Mouse (Mus musculus) urinary bladder, adult 2 months (tissue): ENCODE measurements around the gene Elf1. TPM values are rescaled to one million over a fixed set of nuclear protein-coding genes. Genes with fewer than 3 reads are reported as not detected.

Experiments
- DNase-seq: peaks from one replicate; pipeline ENCODE4 v3.0.0; 2022; ENCODE audit warnings: low spot score
- polyA plus RNA-seq: library from polyadenylated mRNA; depleted of rRNA; stranded (reverse); fragments of >200 nt; gene quantifications from 2 replicates; pipeline ENCODE4 v1.2.3, GENCODE M21; 2012

Elf1 gene
- polyA plus RNA-seq, 1 experiment, result 41.9 TPM

DNA sequence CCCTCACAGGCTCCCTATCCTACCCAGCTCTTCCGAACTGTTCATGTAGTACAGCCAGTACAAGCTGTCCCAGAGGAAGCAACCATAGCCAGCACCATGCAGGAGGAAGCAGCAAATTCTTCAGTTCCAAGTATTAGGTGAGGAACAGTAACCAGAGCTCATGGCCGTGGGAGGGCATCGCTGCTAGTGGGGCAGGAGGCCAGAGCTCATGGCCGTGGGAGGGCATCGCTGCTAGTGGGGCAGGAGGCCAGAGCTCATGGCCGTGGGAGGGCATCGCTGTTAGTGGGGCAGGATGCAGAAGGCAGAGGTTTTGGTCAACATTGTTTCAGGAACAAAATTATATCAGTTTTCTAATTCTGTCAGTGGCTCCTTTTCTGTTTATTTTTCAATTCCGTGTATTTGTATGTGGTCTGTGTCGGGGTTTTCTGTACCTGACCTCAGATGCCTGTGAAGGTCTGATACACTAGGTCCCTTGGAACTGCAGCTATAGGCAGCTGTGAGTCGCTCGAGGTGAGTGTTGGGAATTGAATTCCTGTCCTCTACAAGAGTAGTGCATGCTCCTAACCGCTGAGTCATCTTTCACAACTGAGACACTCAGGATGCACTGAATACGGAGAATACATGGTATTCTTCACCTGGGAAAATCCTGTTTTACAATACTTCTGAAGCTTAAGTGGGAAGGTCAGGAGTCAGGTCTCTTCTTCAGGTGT lies 92.6 kb downstream of the Elf1 start:
- no peak for DNase-seq

DNA sequence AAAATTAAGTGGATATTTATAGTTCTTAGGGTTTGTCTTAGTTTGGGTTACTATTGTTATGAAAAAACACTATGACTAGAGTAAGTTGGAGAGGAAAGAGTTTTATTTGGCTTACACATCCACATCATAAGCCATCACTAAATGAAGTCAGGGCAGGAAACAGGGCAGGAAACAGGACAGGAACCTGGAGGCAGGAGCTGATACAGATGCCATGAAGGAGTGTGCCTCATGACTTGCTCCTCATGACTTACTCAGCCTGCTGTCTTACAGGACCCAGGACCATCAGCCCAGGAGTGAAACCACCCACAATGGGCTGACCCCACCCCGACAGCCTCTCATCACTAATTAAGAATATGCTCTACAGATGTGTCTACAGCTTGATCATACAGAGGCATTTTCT lies 93.4 kb downstream of the Elf1 start:
- DNase-seq, result no peak

DNA sequence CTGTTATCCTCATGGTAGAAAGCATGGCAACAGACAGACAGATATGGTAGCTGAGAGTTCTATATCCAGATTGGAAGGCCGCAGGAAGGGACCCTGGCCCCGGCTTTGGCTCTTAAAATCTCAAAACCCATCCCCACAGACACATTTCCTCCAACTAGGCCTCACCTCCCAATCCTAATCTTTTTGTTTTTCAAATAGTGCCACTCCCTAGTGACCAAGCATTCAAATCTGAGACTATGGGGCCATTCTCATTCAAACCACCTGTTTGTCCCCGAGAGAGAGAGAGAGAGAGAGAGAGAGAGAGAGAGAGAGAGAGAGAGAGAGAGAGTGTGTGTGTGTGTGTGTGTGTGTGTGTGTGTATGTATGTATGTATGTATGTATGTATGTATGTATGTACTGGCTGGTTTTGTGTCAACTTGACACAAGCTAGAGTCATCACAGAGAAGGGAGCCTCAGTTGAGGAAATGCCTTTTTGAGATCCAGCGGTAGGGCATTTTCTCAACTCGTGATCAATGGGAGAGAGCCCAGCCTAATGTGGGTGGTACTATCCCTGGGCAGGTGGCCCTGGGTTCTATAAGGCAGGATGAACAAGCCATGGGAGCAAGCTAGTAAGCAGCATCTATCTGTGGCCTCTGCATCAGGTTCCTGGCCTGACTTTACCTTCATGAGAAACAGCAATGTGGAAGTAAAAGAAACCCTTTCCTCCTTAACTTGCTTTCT lies 102.7 kb downstream of the Elf1 start:
- no peak for DNase-seq

DNA sequence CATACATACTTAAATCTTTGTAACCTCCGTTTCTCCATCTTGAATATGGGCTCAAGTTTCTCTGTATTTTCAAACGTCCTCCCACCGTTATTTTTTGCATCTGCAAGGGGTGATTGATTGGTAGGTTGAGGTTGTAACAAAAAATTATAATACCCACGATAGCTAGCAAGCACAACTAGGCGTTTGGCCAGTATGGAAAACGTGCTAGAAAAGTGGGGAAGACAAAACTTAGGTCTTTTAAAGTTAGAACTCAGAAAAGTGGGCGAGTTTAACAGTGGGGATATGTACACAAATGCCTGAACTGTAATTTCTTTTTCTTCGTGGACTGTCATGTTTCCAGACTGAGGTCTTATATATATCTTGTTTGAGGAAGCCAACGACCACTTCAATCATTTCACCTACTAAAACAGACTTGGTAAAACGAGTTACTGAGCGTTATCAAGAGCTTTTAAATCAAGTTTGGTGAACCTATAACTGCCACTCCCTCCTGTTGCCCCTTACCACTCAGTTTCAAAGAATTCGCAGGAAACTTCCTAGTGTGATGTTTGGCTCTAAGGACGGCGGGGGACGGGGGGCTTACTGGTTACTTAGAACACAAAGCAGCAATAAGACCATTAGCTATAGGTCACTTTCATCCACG lies 105.6 kb downstream of the Elf1 start:
- DNase-seq, result no peak

DNA sequence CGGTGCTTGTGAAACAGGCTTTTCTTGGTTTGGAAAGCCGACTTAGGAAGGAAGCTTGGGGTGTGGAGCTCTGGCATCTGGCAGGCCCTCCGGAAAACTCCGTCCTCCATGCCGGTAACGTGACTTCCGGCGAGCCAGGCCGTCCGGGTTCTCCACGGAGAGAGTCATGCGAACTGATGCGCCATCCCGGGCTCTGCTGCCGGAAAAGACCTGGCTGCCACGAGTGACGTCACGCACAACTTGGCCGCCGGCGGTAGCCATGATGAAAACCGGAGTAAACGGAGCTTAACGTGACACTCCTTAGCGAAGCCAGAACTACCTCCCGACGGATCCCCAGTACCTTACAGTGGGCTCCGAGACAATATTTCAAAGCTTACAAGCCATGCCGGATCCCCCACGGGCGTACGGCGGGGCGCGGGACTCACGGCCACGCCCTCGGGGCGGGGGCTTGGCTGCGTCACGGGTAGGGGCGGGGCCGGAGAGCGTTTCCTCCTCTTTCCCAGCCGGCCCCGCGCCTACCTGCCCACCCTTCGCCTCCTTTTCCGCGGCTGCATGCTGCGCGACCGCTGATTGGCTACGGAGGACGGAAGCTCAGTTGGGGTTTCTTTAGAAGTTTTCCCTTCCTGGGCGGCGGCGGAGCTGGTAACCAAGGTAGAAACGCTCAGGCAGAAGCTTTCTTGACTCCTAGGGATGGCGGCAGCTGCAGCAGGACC lies 106.3 kb downstream of the Elf1 start, which contains the start of gene Sugt1:
Gene Sugt1 (plus strand): TSS at position 553 of the 713 bp plus-strand sequence.
- peak; percentile 98 for DNase-seq

DNA sequence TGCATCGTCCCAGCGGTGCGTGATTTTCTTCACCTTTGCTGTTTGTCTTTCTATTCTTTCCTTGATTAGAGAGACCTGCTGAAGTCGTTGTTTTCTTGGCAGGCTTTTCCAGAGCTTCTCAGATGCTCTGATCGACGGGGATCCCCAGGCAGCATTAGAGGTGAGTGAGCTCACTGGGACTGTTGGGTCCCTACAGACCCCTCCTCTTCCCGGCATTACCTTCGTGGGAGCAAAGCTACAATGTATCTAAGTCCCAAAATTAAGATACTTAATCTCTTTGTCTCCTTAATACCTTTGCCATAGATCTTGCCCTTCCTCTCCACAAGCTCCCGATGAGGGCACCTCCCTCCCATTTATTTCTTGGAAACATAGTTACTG lies 106.8 kb downstream of the Elf1 start:
- DNase-seq, result no peak

DNA sequence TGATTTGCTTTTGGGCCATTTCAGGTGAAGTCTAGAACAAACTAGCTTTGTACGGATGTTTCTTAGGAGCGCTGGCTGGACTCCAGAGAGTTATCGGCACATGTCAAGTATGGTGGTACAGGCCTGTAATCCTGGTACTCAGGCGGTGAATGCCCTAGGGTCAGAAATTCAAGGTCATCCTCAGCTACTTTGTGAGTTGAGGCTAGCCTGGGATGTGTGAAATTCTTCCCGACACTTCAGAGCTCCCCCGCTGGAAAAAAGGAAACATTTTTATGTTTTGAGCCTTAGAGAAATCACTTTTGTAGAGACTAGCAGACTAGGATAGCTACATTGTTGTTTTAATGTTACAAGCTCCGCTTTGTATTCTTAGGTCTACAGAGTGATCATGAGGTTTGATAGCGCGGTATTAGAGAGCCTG lies 107.5 kb downstream of the Elf1 start:
- no peak for DNase-seq

DNA sequence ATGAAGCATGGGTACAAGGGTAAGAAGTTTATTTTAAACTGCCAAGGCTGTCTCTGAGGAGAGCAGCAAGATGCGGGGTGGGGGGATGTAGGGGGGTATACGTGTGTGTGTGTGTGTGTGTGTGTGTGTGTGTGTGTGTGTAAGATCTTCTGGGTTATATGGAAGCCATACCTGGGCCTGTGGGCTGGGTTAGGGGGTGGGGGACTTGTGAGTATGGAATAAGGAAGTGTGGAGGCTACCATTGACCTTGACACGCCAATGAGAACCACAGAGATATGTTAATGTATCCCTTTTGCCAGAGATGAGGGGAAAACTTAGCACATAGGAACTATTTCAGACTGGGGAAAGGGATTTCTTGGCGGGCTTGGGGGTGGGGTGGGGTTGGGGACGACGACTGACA lies 108.4 kb downstream of the Elf1 start:
- no peak for DNase-seq

DNA sequence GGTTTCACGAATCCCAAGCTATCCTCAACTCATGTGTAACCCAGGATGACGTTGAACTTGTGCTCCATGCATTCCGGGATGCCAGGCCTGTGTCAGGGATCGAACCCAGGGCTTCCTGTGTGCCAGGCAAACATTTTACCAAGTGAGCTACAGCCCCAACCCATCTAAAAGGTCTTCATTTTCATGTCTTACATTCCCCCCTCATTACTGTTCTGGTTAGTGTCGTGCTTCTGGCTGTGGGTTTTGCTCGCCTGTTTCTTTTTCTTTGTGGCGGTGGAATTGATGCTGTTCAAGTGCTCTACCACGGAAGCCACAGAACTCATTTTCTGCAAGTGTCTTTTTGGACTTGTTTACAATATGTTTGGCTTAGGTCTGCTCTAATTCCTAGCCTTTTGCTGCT lies 109.9 kb downstream of the Elf1 start:
- DNase-seq, result no peak

DNA sequence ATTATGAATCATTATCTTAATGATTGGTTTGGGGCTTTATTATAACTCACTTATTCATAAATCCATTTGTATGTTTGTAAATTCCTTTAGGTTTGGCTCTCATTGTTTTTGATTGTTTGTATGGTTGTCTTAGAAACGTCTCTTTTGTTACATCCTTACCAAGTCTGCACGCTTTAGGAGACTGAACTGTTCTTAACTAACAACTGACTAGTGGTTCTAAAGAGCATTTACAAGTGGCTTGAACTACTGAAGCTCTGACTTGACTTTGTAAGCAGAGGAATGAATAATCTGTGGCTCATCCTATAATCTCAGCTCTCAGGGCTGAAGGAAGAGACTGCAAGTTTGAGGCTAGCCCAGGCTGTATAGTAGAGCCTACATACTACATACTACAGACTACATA lies 110.6 kb downstream of the Elf1 start:
- no peak for DNase-seq

DNA sequence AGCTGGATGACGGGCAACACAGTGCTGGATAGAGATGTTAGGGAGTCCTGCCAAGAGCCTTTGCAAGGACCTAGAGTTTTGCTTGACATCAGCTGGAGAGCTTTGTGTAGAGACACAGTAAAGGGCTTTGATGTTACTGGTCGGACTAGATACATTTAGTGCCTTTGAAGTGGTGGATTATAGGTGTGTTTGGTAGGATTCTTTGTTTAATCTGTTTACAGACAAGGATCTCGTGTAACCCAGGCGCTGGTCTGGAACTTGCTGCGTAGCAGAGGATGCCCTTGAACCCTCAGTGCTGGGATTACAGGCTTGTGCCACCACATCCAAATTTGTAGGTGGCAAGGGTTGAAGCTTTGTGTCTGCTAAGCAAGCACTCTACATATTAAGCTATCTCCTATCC lies 113.1 kb downstream of the Elf1 start:
- no peak for DNase-seq

DNA sequence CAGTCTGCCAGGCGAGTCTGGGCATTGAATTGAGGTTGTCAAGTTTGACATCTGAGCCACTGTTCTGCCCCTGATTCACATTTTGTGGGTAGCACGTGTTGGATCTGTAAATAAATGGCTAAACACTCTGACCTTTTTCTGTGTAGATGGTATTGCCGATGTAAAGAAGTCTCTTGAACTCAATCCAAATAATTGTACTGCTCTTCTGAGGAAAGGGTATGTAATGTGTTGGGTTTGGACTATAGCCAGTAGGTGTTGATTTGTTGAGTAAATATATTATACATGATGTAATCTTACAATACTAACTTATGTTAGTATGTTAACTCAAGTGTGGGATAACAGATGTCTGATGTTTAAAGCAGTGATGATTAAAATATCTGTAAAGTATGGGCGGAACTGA lies 115.6 kb downstream of the Elf1 start:
- DNase-seq, result no peak

DNA sequence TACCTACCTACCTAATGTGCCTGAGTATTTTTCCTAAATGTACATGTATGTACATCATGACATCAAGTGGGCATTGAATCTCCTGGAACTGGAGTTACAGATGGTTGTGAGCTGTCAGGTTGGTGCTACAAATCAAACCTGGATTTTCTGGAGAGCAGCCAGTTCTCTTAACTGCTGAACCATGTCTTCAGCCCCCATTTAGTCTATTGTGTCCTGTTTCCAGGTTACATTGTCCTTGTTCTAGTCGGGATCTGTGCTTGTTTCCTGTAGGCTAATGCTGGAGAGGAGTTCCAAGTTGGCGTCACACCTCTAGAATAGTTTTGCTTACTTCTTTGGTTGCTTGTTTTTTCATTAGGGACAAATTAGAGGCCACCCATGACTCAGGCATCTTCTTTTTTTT lies 124.9 kb downstream of the Elf1 start:
- no peak for DNase-seq

DNA sequence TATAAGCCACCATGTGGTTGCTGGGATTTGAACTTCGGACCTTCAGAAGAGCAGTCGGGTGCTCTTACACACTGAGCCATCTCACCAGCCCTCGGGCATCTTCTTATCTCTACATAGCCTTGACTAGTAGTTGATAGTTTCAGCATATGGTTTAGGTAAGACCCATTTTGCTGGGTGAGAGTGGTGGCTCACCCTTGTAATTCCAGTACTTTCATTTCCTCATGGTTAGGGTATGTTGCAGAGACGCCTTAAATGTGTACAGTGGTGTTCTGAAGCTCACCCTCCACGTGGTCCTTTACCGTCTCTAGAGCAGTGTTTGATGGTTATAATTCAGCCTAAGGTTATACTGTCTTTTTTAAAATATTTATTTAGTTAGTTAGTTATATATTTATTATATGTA lies 125.4 kb downstream of the Elf1 start:
- no peak for DNase-seq

DNA sequence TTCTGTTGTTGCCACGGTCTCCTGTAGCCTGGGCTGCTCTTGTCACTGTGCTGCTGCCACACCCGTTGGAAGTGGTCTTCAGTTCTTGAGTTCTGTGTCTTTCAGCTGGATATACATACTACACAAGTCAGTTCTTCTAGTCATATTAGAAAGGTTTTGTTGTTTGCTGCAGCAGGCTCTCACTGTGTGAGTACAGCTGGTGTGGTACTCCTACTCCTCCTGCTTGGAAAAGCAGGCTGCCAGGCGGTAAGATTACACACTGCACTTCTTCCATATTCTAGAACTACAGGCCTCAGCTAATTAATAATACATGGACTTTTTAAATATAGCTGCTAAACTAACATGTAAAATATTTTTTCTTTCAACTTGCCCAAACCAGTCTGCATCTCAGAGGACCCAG lies 125.9 kb downstream of the Elf1 start:
- no peak for DNase-seq

DNA sequence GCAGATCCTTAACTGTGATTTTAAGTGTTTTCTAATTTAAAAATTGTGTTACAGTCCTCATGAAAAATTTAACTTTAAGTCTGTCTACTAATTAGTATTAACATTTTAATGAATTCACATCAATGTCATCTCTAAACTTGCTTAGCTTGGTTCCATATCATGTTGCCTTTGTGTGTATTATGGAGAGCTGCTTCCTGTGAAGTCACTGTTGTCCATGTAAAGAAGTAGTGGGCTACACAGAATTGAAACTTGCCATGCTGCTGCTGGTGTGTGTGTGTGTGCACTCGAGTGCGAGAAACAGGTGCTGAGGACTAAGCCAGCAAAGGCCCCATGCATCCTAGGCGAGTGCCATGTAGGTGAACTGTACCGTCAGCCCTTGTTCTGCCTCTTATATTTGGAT lies 126.4 kb downstream of the Elf1 start:
- no peak for DNase-seq

DNA sequence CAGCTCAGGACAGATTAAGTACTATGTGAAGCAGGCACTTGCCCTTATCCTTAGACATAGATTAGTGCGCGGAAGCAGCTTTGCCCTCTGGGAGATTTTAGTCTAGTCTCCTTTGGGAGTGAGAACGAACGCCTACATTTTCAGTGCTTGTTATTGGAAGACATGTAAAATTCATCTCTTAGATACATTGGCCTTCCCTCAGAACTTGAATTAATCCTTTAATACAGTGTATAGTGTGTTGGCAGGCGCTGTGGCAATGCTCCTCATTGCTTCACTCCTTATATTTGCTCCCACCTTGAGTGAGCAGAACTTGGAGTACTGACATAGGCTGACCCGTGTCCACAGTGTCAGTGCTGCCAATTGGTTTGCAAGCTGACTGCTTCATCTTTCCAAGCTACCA lies 127.3 kb downstream of the Elf1 start:
- no peak for DNase-seq

DNA sequence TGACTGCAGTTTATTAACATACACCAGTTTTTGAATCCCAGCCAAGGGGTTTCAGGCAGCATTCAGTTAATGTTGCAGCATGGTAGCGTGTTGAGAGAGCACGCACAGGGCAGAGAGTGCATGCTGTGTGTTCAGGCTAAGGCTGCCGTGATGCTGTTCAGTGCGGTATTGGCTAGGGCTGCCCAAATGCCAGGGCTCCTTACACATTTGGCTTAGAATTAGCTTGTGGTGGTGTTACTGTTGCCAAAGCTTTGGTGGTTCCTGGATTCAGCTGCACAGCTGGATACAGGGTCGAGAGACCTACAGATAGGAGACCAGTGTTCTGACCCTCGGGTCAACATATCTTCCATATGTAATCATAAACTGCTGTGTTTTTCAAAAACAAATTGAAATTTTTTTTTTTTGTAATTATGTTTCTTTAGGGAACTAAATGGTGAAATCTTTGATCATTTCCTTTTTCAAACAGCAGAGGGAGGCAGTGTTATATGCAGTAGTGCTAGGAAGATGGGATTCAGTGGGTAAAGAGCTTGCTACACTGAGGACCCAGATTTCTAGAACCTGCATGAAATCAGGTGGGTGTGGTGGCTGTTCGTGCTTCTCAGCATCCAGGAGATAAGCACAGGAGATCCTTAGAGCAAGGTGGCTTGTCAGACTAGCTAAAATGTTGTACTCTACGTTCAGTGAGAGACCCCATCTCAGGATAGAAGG lies 136.3 kb downstream of the Elf1 start:
- no peak for DNase-seq

DNA sequence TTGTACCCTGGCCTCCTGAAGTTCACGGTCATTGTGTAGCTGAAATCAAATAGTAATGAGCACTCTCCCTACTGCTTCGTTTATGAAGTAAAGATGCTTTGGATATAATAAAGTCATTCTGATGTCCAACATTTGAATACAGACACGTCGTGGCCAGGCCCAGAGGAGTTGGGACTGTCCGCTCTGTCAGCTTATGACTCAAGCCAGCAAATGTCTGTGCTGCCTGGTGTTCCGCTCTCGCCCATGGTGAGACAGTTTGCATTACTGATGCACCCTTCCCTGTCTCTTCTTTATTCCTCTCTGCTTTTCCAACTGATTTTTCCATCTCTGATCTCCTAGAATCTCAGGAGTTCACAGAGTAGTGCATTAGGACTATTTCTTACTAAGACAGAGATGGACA lies 138.8 kb downstream of the Elf1 start:
- DNase-seq, result no peak

DNA sequence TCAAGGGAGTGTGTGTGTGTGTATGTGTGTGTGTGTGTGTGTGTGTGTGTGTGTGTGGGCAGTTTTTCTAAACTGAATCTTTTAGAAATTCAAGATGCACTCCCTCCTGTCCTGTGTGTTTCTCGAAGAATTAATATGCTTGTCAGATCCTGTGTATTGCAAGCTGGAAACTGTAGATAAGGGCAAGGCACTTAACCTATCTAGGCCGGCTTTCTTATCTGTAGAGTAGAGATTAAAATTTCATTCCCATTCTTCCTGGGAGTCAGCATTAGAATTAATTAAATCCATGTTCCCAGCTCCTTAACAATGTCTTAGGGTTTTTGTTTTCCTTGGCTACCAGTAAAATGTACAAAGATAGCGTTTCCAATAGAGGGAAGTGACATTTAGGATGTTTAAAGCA lies 140.1 kb downstream of the Elf1 start:
- no peak for DNase-seq
